Mouse (Mus musculus): ENCODE measurements at regions not wholly inside any gene's neighbourhood (a gene's known extent, or its start where the extent isn't known, plus 50 kb on each side); places are given as distances from the start of the nearest gene placed in this dataset.
A peak's percentile ranks its signal among the peaks of the same experiment; 100 is the strongest.

GRCm38 (mm10) chr11:55974224-55974875 lies 66.5 kb downstream of the Nmur2 start:
- DNase-seq (ENCODE audit: low spot score) = no peak

- no peak for DNase-seq (ENCODE audit: low spot score)
These were observed 74.2 kb downstream of the Nmur2 start for GRCm38 (mm10) chr11:55966580-55966979.

GRCm38 (mm10) chr11:55958372-55958771 lies 82.4 kb downstream of the Nmur2 start:
- no peak for DNase-seq (ENCODE audit: low spot score)

- no peak for DNase-seq (ENCODE audit: low spot score)
These were observed 83.5 kb downstream of the Nmur2 start for GRCm38 (mm10) chr11:55957355-55957754.

GRCm38 (mm10) chr11:55953696-55954095 lies 87.1 kb downstream of the Nmur2 start:
- no peak for DNase-seq (ENCODE audit: low spot score)

GRCm38 (mm10) chr11:55949596-55949995 lies 91.2 kb downstream of the Nmur2 start:
- DNase-seq (ENCODE audit: low spot score) = no peak

GRCm38 (mm10) chr11:55946629-55947240 lies 94.1 kb downstream of the Nmur2 start:
- no peak for DNase-seq (ENCODE audit: low spot score)

GRCm38 (mm10) chr11:55946028-55946427 lies 94.8 kb downstream of the Nmur2 start:
- no peak for DNase-seq (ENCODE audit: low spot score)

- DNase-seq (ENCODE audit: low spot score) = no peak
These were observed 100.8 kb downstream of the Nmur2 start for GRCm38 (mm10) chr11:55939983-55940382.

GRCm38 (mm10) chr11:55926366-55926765 lies 114.4 kb downstream of the Nmur2 start:
- DNase-seq (ENCODE audit: low spot score) = no peak

GRCm38 (mm10) chr11:55919066-55919465 lies 121.7 kb downstream of the Nmur2 start:
- no peak for DNase-seq (ENCODE audit: low spot score)

- DNase-seq (ENCODE audit: low spot score) = no peak
These were observed 122.4 kb downstream of the Nmur2 start for GRCm38 (mm10) chr11:55918411-55918810.

GRCm38 (mm10) chr11:55897506-55897905 lies 143.3 kb downstream of the Nmur2 start:
- DNase-seq (ENCODE audit: low spot score) = peak; percentile 24

- DNase-seq (ENCODE audit: low spot score) = no peak
These were observed 150.6 kb downstream of the Nmur2 start for GRCm38 (mm10) chr11:55890161-55890560.

GRCm38 (mm10) chr11:55878631-55879030 lies 162.2 kb downstream of the Nmur2 start:
- no peak for DNase-seq (ENCODE audit: low spot score)

GRCm38 (mm10) chr11:55867141-55867540 lies 173.7 kb downstream of the Nmur2 start:
- DNase-seq (ENCODE audit: low spot score) = no peak

- DNase-seq (ENCODE audit: low spot score) = no peak
These were observed 181.6 kb downstream of the Nmur2 start for GRCm38 (mm10) chr11:55859230-55859629.

GRCm38 (mm10) chr11:55820479-55820878 lies 212.5 kb upstream of the Glra1 start:
- no peak for DNase-seq (ENCODE audit: low spot score)

- no peak for DNase-seq (ENCODE audit: low spot score)
These were observed 208.6 kb upstream of the Glra1 start for GRCm38 (mm10) chr11:55816566-55816965.

- DNase-seq (ENCODE audit: low spot score) = no peak
These were observed 202.7 kb upstream of the Glra1 start for GRCm38 (mm10) chr11:55810685-55811084.

- no peak for DNase-seq (ENCODE audit: low spot score)
These were observed 183.3 kb upstream of the Glra1 start for GRCm38 (mm10) chr11:55791195-55791865.

- DNase-seq (ENCODE audit: low spot score) = no peak
These were observed 181.6 kb upstream of the Glra1 start for GRCm38 (mm10) chr11:55789638-55790037.

GRCm38 (mm10) chr11:55781044-55781443 lies 173.0 kb upstream of the Glra1 start:
- DNase-seq (ENCODE audit: low spot score) = no peak

All from thymus, postnatal 0 days (tissue).